Mouse (Mus musculus) neural tube, embryonic 15.5 days (tissue): ENCODE results near the gene Creg1. TPM values are rescaled to one million over a fixed set of nuclear protein-coding genes. Genes with fewer than 3 reads are reported as not detected.
"Not testable (repeated sequence)": the region's sequence is repeated elsewhere in the genome, so short reads cannot be mapped to it uniquely, and the experiment has no call there.

ENCODE experiments used
- ATAC-seq: fragments of 200-750 bp; cut with Nextera tagmentation; 2 replicates; pipeline ENCODE4 v1.8.0; 2017; ENCODE audit warnings: mild to moderate bottlenecking, moderate TSS enrichment, moderate library complexity; ENCODE audit not compliant: low FRiP score
- H3K27ac ChIP-seq: fragments of 300-500 bp; sonication (generic); replicated peaks from 2 replicates; pipeline ENCODE4 v1.5.1; 2015; ENCODE audit warnings: mild to moderate bottlenecking, inconsistent platforms
- H3K27me3 ChIP-seq: fragments of 300-500 bp; sonication (generic); replicated peaks from 2 replicates; pipeline ENCODE4 v1.6.1; 2015; ENCODE audit warnings: inconsistent platforms
- H3K36me3 ChIP-seq: fragments of 300-500 bp; sonication (generic); 2 replicates; pipeline ENCODE4 v1.6.1; 2015; ENCODE audit warnings: inconsistent platforms
- H3K4me1 ChIP-seq: fragments of 300-500 bp; sonication (generic); 2 replicates; pipeline ENCODE4 v1.6.1; 2015; ENCODE audit warnings: inconsistent platforms
- H3K4me2 ChIP-seq: fragments of 300-500 bp; sonication (generic); 2 replicates; pipeline ENCODE4 v1.6.1; 2015; ENCODE audit warnings: inconsistent platforms, mild to moderate bottlenecking, moderate library complexity
- H3K4me3 ChIP-seq: fragments of 300-500 bp; sonication (generic); replicated peaks from 2 replicates; pipeline ENCODE4 v1.5.1; 2015; ENCODE audit warnings: mild to moderate bottlenecking, inconsistent platforms
- H3K9ac ChIP-seq: fragments of 300-500 bp; sonication (generic); replicated peaks from 2 replicates; pipeline ENCODE4 v1.6.1; 2015; ENCODE audit warnings: mild to moderate bottlenecking, inconsistent platforms
- H3K9me3 ChIP-seq: fragments of 300-500 bp; sonication (generic); replicated peaks from 2 replicates; pipeline ENCODE4 v1.6.1; 2016; ENCODE audit warnings: inconsistent platforms
- WGBS: fragments of 180-500 bp; shearing (Covaris S2); methylation state at CpG from one replicate; pipeline ENCODE4 v1.1.7; 2015; ENCODE audit warnings: mixed read lengths; 5-methylcytosine and 5-hydroxymethylcytosine counted together
- polyA plus RNA-seq: library from polyadenylated mRNA; unstranded; fragments of >200 nt; fragmentation: Nextera tagmentation; extraction: Ambion mirVana; gene quantifications from 2 replicates; pipeline ENCODE4 v1.2.1, GENCODE M21; 2015

Gene Creg1
- polyA plus RNA-seq, 1 experiment from 2014 or later: 45.7 TPM

DNA sequence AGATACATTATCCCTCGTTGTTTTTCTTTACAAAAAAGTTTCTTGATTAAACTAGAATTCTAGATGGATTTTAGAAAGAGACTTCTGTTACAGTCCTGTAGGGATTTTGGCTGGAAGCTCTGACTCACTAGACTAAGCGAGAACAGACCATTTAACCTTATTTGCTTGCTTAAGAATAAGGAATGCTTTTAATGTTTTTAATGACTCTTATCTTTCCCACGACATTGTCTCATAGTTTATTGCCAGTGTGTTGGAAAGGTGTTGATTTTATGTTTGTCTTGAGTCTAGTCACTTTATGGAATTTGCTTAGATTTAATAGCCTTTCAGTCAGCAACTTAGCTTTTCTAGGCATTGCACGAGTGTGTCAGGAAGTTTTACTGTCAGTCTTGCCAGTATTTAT is 8.4 kb upstream of the Creg1 start:
- Histone ChIP-seq H3K27ac (no peak overlapping the region), H3K9me3 (no peaks in the 10 kb centered on the region), H3K4me2 (no peak overlapping the region), H3K4me1 (no peaks in the 10 kb centered on the region), H3K36me3 (no peaks in the 10 kb centered on the region), H3K4me3 (no peak overlapping the region), H3K27me3 (no peaks in the 10 kb centered on the region), H3K9ac (no peak overlapping the region)
- WGBS: 58% methylated on average over 4 of the region's 4 CpGs
- ATAC-seq: no peak

DNA sequence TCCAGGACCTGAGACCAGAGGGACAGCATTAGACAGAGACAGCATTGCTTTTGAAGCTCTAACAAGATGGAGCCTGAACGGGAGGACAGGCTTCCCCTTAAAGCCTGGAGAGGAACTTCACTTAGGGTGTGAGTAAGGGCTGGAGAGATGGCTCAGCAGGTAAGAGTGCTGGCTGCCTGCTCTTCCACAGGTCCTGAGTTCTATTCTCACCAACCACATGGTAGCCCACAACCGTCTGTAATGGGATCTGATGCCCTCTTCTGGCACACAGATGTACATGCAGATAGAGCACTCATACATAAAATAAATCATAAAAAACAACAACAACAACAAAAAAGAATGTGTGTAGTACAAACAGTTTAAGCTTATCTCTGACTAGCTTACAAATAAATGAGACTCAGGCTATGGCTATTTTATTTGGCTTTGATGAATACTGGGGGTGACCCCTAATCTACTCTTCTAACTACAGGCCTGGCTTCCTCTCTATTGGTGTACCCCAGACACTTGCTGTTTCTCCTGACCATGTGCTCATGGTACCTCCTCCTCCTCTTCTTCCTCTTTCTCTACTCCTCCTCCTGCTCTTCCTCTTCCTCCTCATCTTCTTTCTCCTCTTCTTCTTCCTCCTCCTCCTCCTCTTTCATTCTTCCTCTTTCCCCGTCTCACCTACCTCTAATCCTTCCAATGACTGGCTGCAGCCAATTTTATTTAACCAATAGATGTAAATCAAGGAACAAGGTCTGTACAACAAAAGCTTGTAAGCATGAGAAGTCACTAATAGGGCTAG is 1.8 kb upstream of the Creg1 start:
- no peak overlapping the region for H3K9ac ChIP-seq
- H3K4me3 ChIP-seq: no peak overlapping the region
- no peaks in the 10 kb centered on the region for H3K36me3 ChIP-seq
- 85% methylated on average over 3 of the region's 3 CpGs for WGBS
- no peak overlapping the region for H3K4me2 ChIP-seq
- H3K9me3 ChIP-seq: no peaks in the 10 kb centered on the region
- ATAC-seq: no peak
- H3K4me1 ChIP-seq: peaks cover 21% of the 10 kb centered on the region
- peaks cover 11% of the 10 kb centered on the region for H3K27me3 ChIP-seq
- H3K27ac ChIP-seq: no peak overlapping the region

DNA sequence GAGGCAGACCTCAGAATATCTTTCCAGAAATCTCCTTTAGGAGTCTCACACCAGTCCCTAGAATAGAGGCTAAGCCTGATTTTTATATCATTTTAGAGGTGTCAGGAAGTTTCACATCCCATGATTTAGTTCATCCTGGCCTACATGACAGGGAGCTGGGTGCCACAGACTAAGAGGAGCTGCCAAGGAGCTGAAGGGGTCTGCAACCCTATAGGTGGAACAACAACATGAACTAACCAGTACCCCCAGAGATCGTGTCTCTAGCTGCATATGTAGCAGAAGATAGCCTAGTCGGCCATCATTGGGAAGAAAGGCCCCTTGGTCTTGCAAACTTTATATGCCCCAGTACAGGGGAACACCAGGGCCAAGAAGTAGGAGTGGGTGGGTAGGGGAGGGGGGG is 1.0 kb upstream of the Creg1 start:
- H3K27me3 ChIP-seq: peaks cover 19% of the 10 kb centered on the region
- H3K9me3 ChIP-seq, H3K27ac ChIP-seq, H3K4me2 ChIP-seq, H3K36me3 ChIP-seq, H3K4me3 ChIP-seq, H3K9ac ChIP-seq, ATAC-seq: not testable (repeated sequence)
- peaks cover 21% of the 10 kb centered on the region for H3K4me1 ChIP-seq
- whole genome bisulfite sequencing: 65% methylated on average over 2 of the region's 2 CpGs

DNA sequence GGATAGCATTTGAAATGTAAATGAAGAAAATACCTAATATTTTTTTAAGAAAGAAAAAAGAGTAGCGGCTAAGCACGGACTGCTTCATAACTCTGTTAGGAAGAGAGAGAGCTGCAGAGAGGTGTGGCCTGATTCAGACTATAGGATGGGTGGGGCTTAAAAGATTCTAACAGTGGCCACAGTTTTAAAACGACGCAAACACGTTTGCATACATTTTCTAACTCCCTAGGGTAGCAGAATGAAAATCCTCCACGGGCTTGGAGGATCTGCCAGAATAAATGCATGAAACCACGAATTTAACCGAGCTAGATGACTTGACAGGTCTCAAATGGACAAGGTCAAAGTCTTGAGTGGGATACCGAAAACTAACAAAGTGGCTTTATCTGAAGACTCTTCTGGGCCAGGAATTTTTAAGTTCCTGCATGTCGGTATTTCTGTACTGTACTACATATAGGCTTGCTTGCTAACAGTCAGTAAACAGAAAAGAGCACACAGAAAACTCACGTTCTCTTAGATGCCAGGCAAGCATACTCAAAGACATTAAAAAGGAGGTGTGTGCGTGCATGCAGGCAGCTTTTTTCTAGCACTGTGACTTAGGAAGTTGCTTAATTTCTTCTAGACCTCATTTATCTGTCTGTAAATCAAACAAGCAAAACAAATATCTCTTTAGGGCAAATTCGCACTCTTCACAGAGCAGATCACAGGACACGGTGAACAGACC is 472 bp upstream of the Creg1 start:
- Histone ChIP-seq H3K36me3 (no peaks in the 10 kb centered on the region), H3K4me1 (peaks cover 21% of the 10 kb centered on the region), H3K9me3 (no peaks in the 10 kb centered on the region), H3K4me3 (peak overlapping the region; percentile 82), H3K27ac (no peak overlapping the region), H3K27me3 (peaks cover 19% of the 10 kb centered on the region), H3K9ac (no peak overlapping the region), H3K4me2 (peak overlapping the region; percentile 92)
- WGBS: 29% methylated on average over 14 of the region's 14 CpGs
- peak; percentile 28; the same call in 1 of the 2 replicates for ATAC-seq

DNA sequence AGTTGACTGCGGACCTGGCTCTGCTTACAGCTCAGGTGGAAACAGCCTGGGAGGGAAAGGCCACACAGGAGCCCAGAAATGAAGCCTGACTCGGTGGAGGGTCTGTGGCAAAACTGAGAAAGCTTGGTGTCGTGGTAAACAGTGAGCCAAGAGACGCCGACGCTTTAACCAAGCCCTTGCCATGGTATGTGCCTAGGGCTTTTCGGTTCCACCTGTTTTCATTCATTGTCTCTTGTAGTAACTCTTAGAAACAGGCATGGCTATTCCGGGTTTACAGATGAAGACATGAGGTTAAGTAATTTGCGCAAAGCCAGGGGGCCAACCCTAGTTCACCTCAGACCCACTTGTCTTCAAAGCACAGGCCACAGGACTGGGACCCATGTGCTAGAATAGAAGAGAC is 1.0 kb downstream of the Creg1 start:
- Histone ChIP-seq H3K27me3 (peaks cover 19% of the 10 kb centered on the region), H3K4me1 (peaks cover 21% of the 10 kb centered on the region), H3K9me3 (no peaks in the 10 kb centered on the region), H3K9ac (no peak overlapping the region), H3K27ac (no peak overlapping the region), H3K36me3 (no peaks in the 10 kb centered on the region), H3K4me2 (peak overlapping the region; percentile 92), H3K4me3 (peak overlapping the region; percentile 82)
- WGBS: 54% methylated on average over 9 of the region's 9 CpGs
- ATAC-seq: no peak; the same call in 1 of the 2 replicates

DNA sequence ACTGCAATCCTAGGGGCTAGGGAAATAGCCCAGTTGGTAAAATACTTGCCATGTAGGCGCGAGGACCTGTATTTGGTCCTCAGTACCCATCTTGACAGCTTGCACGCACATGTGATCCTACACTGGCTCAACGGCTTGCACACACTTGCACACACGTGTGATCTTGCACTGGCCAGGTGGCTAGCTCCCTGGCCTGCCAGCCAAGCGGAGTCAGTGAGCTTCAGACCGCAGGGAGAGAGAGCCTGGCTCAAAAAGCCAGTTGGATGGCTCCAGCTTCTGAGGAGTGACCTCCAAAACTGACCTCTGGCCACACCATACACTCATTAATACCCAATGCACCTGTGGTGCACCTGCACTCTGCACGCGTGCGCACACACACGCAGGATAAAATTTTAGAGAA is 1.5 kb downstream of the Creg1 start:
- 87% methylated on average over 11 of the region's 11 CpGs for WGBS
- H3K9me3 ChIP-seq: no peaks in the 10 kb centered on the region
- H3K27me3 ChIP-seq: peaks cover 19% of the 10 kb centered on the region
- peak overlapping the region; percentile 92; the same call in 1 of the 2 replicates for H3K4me2 ChIP-seq
- no peak overlapping the region for H3K27ac ChIP-seq
- H3K4me1 ChIP-seq: peaks cover 21% of the 10 kb centered on the region
- no peak for ATAC-seq
- no peaks in the 10 kb centered on the region for H3K36me3 ChIP-seq
- H3K9ac ChIP-seq: no peak overlapping the region
- no peak overlapping the region for H3K4me3 ChIP-seq

DNA sequence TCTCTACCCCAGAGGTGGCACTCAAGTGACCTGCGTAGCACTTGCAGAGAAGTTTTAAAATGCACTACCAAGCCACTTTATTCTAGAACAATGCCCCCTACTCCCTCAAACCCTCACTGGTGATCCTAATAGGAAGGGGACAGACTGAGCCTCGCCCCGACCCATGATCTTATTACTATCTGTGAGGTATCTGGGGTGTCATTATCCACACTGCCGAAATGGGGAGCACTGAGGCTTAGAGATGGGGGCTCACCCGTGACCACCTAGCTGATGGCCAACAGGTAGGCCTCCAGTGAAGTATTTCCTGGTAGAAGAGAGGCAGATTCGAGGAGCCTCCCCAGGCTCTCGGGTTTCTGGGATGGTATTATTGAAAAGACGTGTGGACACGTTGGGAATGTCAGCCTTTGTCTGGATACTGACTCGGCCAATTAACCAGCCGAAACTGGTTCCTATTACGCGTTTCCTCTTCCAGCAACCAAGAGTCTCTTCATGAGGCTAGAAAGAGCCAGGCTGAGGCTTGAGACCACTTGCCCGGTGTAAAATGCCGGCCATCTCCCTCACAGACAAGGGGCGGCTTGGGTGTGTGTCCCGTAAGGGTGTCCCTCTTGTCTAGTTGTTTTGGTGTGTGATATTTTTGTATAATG is 2.2 kb downstream of the Creg1 start:
- Histone ChIP-seq H3K4me1 (peaks cover 21% of the 10 kb centered on the region), H3K27me3 (peaks cover 19% of the 10 kb centered on the region), H3K4me2 (no peak overlapping the region), H3K4me3 (no peak overlapping the region), H3K36me3 (peaks cover under 1% of the 10 kb centered on the region; the same call in 1 of the 2 replicates), H3K9ac (no peak overlapping the region), H3K27ac (no peak overlapping the region), H3K9me3 (no peaks in the 10 kb centered on the region)
- 89% methylated on average over 17 of the region's 17 CpGs for WGBS
- ATAC-seq: no peak

DNA sequence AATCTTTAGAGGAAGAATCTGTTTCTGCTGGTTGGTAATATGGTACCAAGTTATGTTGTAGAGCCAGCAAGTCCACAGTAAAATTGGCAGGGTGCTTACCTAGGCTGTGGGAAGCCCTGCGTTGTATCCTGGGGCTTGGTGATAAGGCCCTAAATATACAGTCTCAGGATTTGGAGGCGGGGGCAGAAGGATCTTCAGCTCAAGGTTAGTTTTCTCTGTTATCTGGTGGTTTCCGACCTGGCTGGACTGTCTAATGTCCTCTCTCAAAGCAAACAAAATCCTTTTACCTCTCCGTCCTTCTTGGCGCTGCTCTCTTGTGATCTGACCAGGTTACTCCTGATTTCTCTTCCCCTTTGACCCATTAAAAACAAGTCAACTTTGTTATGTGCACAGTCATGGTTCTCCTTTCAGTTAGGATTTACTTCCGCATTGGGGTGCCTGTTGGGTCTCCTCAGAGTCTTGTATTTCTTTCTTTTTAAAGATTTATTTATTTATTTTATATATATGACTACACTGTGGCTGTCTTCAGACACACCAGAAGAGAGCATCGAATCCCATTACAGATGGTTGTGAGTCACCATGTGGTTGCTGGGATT is 2.8 kb downstream of the Creg1 start:
- no peaks in the 10 kb centered on the region for H3K9me3 ChIP-seq
- peaks cover 22% of the 10 kb centered on the region for H3K4me1 ChIP-seq
- no peak overlapping the region for H3K4me2 ChIP-seq
- peaks cover 19% of the 10 kb centered on the region for H3K27me3 ChIP-seq
- 94% methylated on average over 7 of the region's 7 CpGs for WGBS
- H3K9ac ChIP-seq: no peak overlapping the region
- H3K36me3 ChIP-seq: peaks cover 3% of the 10 kb centered on the region; the same call in 1 of the 2 replicates
- H3K4me3 ChIP-seq: no peak overlapping the region
- no peak for ATAC-seq
- H3K27ac ChIP-seq: no peak overlapping the region

DNA sequence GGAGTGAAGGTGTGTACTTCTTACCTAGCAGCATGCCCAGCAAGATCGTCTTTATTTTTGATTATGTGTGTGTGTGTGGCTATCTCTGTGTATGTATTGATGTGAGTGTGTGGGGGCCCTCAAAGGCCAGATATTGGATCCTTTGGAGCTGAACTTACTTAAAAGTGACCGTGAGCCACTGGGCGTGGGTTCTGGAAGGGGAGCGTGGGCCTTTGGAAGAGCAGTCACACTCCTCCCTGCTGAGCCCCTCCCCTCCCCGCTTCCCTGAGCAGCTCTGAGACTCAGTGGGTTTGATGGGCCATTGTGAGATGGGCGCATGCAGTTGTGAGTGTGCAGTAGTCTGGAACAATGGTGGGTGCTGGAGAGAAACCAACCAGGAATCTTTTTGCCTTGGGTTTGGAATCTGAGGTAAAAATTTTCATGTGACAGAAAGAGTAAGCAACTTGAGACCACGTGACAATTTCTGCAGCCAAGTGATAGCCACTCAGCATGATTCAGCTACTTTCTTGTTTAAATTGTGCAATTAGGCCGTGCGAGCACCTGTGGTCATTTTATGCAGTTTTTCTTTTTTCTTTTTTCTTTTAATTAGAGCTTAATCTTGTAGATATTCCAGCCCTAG is 5.5 kb downstream of the Creg1 start:
- H3K4me2 ChIP-seq: no peak overlapping the region
- peaks cover 20% of the 10 kb centered on the region for H3K27me3 ChIP-seq
- no peak overlapping the region for H3K9ac ChIP-seq
- 87% methylated on average over 9 of the region's 9 CpGs for WGBS
- H3K9me3 ChIP-seq: no peaks in the 10 kb centered on the region
- H3K4me1 ChIP-seq: peaks cover 18% of the 10 kb centered on the region
- no peak overlapping the region for H3K27ac ChIP-seq
- peaks cover 3% of the 10 kb centered on the region; the same call in 1 of the 2 replicates for H3K36me3 ChIP-seq
- no peak overlapping the region for H3K4me3 ChIP-seq
- ATAC-seq: no peak

DNA sequence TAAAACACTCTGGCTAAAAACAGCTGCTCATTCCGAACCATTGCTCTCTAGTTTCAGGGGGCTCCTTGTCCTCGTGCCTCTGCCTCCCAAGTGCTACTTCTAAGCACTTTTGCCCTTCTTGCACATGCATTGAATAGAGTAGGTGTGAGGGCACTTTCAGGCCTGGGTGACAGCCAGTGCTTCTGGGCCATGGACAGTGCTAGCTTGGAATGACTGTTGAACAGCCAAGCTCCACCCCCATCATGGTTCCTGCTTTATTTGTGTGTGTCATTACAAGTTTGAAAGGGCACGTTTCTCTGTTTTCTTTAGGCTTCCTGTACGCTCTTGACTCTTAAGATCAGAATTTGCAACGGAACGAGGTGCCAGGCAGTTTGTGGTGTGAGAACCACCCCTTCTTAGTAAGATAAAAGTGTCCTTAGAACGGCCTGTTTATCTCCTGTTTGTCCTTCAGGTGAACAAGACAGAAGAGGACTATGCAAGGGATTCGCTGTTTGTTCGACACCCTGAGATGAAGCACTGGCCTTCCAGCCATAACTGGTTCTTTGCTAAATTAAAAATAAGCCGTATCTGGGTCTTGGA is 6.7 kb downstream of the Creg1 start:
- peaks cover 15% of the 10 kb centered on the region for H3K27me3 ChIP-seq
- ATAC-seq: no peak

DNA sequence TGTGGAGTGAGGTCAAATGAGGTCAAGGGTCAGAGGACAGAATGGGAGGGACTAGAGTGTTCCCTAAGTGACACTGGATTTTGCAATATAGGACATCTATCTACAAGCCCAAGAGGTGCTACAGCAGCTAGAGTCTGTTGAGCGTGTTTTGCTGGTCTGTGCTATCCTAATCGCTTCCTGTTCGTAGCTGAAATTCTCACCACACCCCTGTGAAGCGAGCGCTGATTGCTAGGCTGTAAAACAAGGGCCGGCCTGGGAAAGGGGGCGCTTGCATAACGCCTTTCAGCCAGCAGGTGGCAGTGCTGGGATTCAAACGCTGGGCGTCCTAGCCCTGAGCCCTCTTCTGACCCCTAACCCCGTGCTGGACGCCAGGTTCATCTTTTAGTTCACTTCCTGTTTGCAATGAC is 7.9 kb downstream of the Creg1 start:
- Histone ChIP-seq H3K4me1 (peaks cover 9% of the 10 kb centered on the region), H3K36me3 (peaks cover 3% of the 10 kb centered on the region; the same call in 1 of the 2 replicates), H3K9ac (no peak overlapping the region), H3K9me3 (no peaks in the 10 kb centered on the region), H3K4me3 (no peak overlapping the region), H3K27ac (no peak overlapping the region), H3K27me3 (peaks cover 10% of the 10 kb centered on the region; the same call in 1 of the 2 replicates), H3K4me2 (peak overlapping the region; percentile 36; the same call in 1 of the 2 replicates)
- peak; percentile 67; the same call in 1 of the 2 replicates for ATAC-seq
- under 1% methylated on average over 12 of the region's 12 CpGs for WGBS

More for the DNA sequence above, 6.7 kb downstream of the Creg1 start:
- H3K4me1 ChIP-seq: peaks cover 6% of the 10 kb centered on the region
- WGBS: 89% methylated on average over 10 of the region's 10 CpGs
- no peaks in the 10 kb centered on the region for H3K9me3 ChIP-seq
- no peak overlapping the region for H3K9ac ChIP-seq
- no peak overlapping the region for H3K27ac ChIP-seq
- peaks cover 3% of the 10 kb centered on the region; the same call in 1 of the 2 replicates for H3K36me3 ChIP-seq
- H3K4me2 ChIP-seq: no peak overlapping the region
- no peak overlapping the region for H3K4me3 ChIP-seq
